Mouse (Mus musculus): ENCODE results near the gene Slc6a11. TPM values are rescaled to one million over a fixed set of nuclear protein-coding genes. Genes with fewer than 3 reads are reported as not detected.

Slc6a11 gene
- polyA plus RNA-seq, 1 experiment: 216 TPM

GRCm38 (mm10) chr6:114125530-114125929, 5.5 kb upstream of the Slc6a11 start:
- Histone ChIP-seq H3K4me3 (replicated peaks; ENCODE audit: insufficient read depth, low read depth, low read length) (no peak overlapping the region), H3K4me1 (ENCODE audit: control insufficient read depth, insufficient read depth, low read length) (no peaks in the 10 kb centered on the region), H3K27ac (ENCODE audit: insufficient read depth, low read length) (no peak overlapping the region), H3K27me3 (ENCODE audit: control insufficient read depth, insufficient read depth, low read length) (no peaks in the 10 kb centered on the region)
- TF ChIP-seq CTCF (IDR thresholded peaks at IDR 0.05; ENCODE audit: borderline replicate concordance, insufficient read depth, low read depth, low read length): no peak
- no peak for TF ChIP-seq POLR2A (IDR thresholded peaks at IDR 0.05; ENCODE audit: borderline replicate concordance, insufficient read depth, low read length)
- 79% methylated on average over 5 of the region's 5 CpGs for WGBS
- no peak for DNase-seq

DNA sequence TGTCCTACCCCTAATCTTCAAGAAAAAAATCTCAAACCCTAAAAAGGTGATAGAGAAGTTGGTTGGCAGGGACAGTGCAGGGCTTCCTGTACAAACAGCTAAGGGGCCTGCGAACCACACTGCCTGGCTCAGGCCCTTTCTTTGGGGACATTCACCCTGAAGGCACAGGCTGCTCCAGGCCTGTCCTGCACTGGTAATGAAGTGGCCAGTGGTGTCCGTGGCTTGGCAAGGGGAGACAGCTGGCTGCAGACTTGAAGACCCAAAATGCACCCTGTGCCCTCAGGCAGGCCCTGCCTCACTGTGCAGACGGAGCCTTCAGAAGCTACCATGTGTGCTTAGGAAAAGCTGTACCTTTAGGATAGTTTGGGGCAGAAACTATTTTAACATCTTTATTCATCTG, 1.4 kb downstream of the Slc6a11 start:
- Histone ChIP-seq H3K4me1 (ENCODE audit: control insufficient read depth, insufficient read depth, low read length) (no peaks in the 10 kb centered on the region), H3K27me3 (ENCODE audit: control insufficient read depth, insufficient read depth, low read length) (no peaks in the 10 kb centered on the region), H3K27ac (ENCODE audit: insufficient read depth, low read length) (no peak overlapping the region), H3K4me3 (replicated peaks; ENCODE audit: insufficient read depth, low read depth, low read length) (no peak overlapping the region)
- 82% methylated on average over 3 of the region's 3 CpGs for WGBS
- peak in 1 of 2 experiments; percentile 11 for DNase-seq
- TF ChIP-seq CTCF (IDR thresholded peaks at IDR 0.05; ENCODE audit: borderline replicate concordance, insufficient read depth, low read depth, low read length) (no peak), POLR2A (IDR thresholded peaks at IDR 0.05; ENCODE audit: borderline replicate concordance, insufficient read depth, low read length) (no peak)

DNA sequence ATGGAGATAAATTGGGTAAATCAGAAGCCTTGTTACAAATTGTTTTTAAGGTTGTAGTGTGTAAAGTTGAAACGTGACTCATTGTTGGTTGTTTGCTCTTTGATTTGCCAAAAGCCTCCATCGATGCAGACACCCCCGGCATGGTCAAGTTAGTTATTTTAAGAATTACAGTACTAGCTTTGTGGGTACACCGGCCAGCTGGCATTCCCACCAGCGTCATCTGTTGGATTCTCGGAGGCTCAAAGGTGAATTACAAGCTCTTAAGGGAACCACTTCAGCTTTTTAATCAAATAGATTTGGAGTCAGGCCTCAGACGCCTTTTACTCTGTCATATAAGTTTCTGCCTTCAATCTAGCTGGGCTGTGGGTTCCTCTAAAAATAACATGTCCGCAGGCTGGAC, 1.9 kb downstream of the Slc6a11 start:
- Histone ChIP-seq H3K4me1 (ENCODE audit: control insufficient read depth, insufficient read depth, low read length) (no peaks in the 10 kb centered on the region), H3K27me3 (ENCODE audit: control insufficient read depth, insufficient read depth, low read length) (no peaks in the 10 kb centered on the region), H3K4me3 (replicated peaks; ENCODE audit: insufficient read depth, low read depth, low read length) (no peak overlapping the region), H3K27ac (ENCODE audit: insufficient read depth, low read length) (no peak overlapping the region)
- DNase-seq: peak in 1 of 2 experiments; percentile 29
- TF ChIP-seq POLR2A (IDR thresholded peaks at IDR 0.05; ENCODE audit: borderline replicate concordance, insufficient read depth, low read length) (no peak), CTCF (IDR thresholded peaks at IDR 0.05; ENCODE audit: borderline replicate concordance, insufficient read depth, low read depth, low read length) (no peak)
- 54% methylated on average over 8 of the region's 8 CpGs for WGBS

DNA sequence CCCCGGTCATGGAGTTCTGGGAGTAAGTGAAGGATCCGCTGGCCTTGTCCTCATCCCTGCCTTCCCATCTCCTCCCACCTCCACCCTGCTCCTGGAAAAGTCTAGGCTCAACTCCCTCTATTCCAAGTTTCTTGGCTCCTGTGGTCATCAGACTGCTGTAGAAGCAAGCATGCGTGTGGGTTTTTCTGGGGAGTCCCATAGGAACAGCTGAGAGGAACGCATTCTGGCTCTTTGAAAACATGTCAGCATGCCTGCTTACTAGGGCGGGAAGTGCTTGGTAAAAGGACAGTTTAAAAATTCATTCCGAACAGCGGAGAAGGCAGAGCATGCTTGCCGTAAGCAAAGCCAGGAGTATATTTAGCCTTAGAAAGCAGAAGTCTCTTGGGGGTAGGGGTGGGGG, 7.9 kb downstream of the Slc6a11 start:
- 75% methylated on average over 8 of the region's 8 CpGs for WGBS
- H3K27ac ChIP-seq (ENCODE audit: insufficient read depth, low read length): no peak overlapping the region
- H3K4me1 ChIP-seq (ENCODE audit: control insufficient read depth, insufficient read depth, low read length): no peaks in the 10 kb centered on the region
- H3K4me3 ChIP-seq (replicated peaks; ENCODE audit: insufficient read depth, low read depth, low read length): no peak overlapping the region
- no peaks in the 10 kb centered on the region for H3K27me3 ChIP-seq (ENCODE audit: control insufficient read depth, insufficient read depth, low read length)
- TF ChIP-seq POLR2A (IDR thresholded peaks at IDR 0.05; ENCODE audit: borderline replicate concordance, insufficient read depth, low read length) (no peak), CTCF (IDR thresholded peaks at IDR 0.05; ENCODE audit: borderline replicate concordance, insufficient read depth, low read depth, low read length) (no peak)
- no peak for DNase-seq

GRCm38 (mm10) chr6:114141481-114141880, 10.4 kb downstream of the Slc6a11 start:
- Histone ChIP-seq H3K27ac (ENCODE audit: insufficient read depth, low read length) (no peak overlapping the region), H3K27me3 (ENCODE audit: control insufficient read depth, insufficient read depth, low read length) (no peaks in the 10 kb centered on the region), H3K4me1 (ENCODE audit: control insufficient read depth, insufficient read depth, low read length) (no peaks in the 10 kb centered on the region), H3K4me3 (replicated peaks; ENCODE audit: insufficient read depth, low read depth, low read length) (no peak overlapping the region)
- TF ChIP-seq CTCF (IDR thresholded peaks at IDR 0.05; ENCODE audit: borderline replicate concordance, insufficient read depth, low read depth, low read length) (no peak), POLR2A (IDR thresholded peaks at IDR 0.05; ENCODE audit: borderline replicate concordance, insufficient read depth, low read length) (no peak)
- WGBS: 73% methylated on average over 3 of the region's 3 CpGs
- DNase-seq: no peak

GRCm38 (mm10) chr6:114142480-114142879, 11.4 kb downstream of the Slc6a11 start:
- Histone ChIP-seq H3K27me3 (ENCODE audit: control insufficient read depth, insufficient read depth, low read length) (no peaks in the 10 kb centered on the region), H3K27ac (ENCODE audit: insufficient read depth, low read length) (no peak overlapping the region), H3K4me1 (ENCODE audit: control insufficient read depth, insufficient read depth, low read length) (no peaks in the 10 kb centered on the region), H3K4me3 (replicated peaks; ENCODE audit: insufficient read depth, low read depth, low read length) (no peak overlapping the region)
- no peak for TF ChIP-seq POLR2A (IDR thresholded peaks at IDR 0.05; ENCODE audit: borderline replicate concordance, insufficient read depth, low read length)
- no peak for TF ChIP-seq CTCF (IDR thresholded peaks at IDR 0.05; ENCODE audit: borderline replicate concordance, insufficient read depth, low read depth, low read length)
- WGBS: 47% methylated on average over 11 of the region's 11 CpGs
- DNase-seq: no peak

GRCm38 (mm10) chr6:114143544-114143943, 12.5 kb downstream of the Slc6a11 start:
- Histone ChIP-seq H3K4me3 (replicated peaks; ENCODE audit: insufficient read depth, low read depth, low read length) (no peak overlapping the region), H3K4me1 (ENCODE audit: control insufficient read depth, insufficient read depth, low read length) (no peaks in the 10 kb centered on the region), H3K27me3 (ENCODE audit: control insufficient read depth, insufficient read depth, low read length) (no peaks in the 10 kb centered on the region), H3K27ac (ENCODE audit: insufficient read depth, low read length) (no peak overlapping the region)
- WGBS: 67% methylated on average over 2 of the region's 2 CpGs
- TF ChIP-seq CTCF (IDR thresholded peaks at IDR 0.05; ENCODE audit: borderline replicate concordance, insufficient read depth, low read depth, low read length) (no peak), POLR2A (IDR thresholded peaks at IDR 0.05; ENCODE audit: borderline replicate concordance, insufficient read depth, low read length) (no peak)
- no peak for DNase-seq

- DNase-seq: no peak
- Histone ChIP-seq H3K4me1 (ENCODE audit: control insufficient read depth, insufficient read depth, low read length) (no peaks in the 10 kb centered on the region), H3K27me3 (ENCODE audit: control insufficient read depth, insufficient read depth, low read length) (no peaks in the 10 kb centered on the region), H3K4me3 (replicated peaks; ENCODE audit: insufficient read depth, low read depth, low read length) (no peak overlapping the region), H3K27ac (ENCODE audit: insufficient read depth, low read length) (no peak overlapping the region)
- WGBS: 53% methylated on average over 6 of the region's 6 CpGs
- no peak for TF ChIP-seq POLR2A (IDR thresholded peaks at IDR 0.05; ENCODE audit: borderline replicate concordance, insufficient read depth, low read length)
Measured at GRCm38 (mm10) chr6:114144447-114145105, 13.5 kb downstream of the Slc6a11 start.

Measured in cerebellum, adult 2 months (tissue).